Mouse (Mus musculus) spleen, postnatal 14 days (tissue): ENCODE results near the gene Spr.
"Not testable (repeated sequence)": the region's sequence is repeated elsewhere in the genome, so short reads cannot be mapped to it uniquely, and the experiment has no call there.

Experiments
- DNase-seq, 2 experiments: peaks; one replicate each; pipeline ENCODE4 v3.0.0; 2021 to 2022; ENCODE audit warnings: low spot score in 2 of 2

The Spr gene

DNA sequence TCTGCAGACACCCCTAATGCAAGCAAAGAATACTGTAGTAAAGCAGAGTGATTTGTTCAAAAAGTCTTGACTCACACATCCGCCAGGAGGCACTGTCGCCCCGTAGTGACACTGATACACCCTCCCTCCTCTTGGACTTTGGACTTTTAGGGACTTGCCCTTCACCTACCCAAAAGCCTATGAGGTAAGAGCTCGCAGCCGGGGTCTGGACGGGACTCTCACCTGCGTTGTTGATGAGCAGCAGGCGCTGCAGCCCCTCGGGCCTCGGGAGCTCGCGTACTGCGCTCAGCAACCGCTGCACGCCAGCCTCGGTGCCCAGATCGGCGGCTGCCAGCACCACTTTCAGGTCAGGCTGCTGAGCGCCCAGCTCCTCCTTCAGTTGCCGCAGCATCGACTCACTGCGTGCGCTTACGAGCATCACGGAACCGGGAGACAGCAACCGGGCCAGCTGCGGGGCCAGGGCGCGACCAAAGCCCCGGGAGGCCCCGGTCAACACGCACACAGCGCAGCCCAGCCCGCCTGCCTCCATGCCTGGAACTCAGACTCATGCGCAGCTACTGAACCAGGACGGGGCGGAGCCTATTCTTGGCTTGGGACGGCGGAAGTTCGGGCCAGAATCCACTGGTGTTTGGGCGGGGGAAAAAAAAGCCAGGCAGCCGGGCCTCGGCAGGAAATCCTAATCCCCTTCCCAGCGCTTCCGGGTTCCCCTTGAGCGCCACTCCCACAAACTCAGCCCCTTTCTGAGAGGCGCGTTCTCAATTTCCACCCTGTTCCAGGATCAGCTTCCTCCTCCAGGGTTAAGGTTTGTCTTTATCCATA is at the start of gene Spr:
Gene Spr, minus strand, starts transcription at position 550 of the 819 bp plus-strand sequence.
- DNase-seq: peak; percentile 53 to 66

- no peak for DNase-seq
Observed at GRCm38 (mm10) chr6:85186744-85187059, 49.1 kb upstream of the Spr start.

- no peak for DNase-seq
Observed at GRCm38 (mm10) chr6:85186033-85186743, 48.6 kb upstream of the Spr start.

GRCm38 (mm10) chr6:85183951-85184350 is 46.4 kb upstream of the Spr start:
- DNase-seq: no peak

GRCm38 (mm10) chr6:85180036-85180435 is 42.5 kb upstream of the Spr start:
- no peak for DNase-seq

DNA sequence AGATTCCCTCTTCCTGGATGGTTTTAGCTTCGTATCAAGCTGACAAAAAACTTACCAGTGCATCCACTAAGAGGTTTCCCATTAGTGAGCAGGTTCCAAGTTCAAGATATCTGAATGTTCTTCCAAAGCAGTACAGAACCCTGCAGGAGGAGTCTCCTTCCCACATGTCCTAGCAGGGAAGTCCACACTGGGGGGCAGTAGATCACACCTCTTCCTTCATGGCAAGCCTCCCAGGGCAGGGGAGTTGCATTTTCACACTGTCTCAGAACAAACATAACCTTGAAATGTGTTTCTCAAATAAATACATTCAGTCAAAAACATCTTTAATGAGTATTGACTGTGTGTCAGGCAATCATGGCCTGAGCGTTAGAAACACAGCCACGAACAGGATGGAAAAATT is 42.0 kb upstream of the Spr start:
- no peak for DNase-seq

DNA sequence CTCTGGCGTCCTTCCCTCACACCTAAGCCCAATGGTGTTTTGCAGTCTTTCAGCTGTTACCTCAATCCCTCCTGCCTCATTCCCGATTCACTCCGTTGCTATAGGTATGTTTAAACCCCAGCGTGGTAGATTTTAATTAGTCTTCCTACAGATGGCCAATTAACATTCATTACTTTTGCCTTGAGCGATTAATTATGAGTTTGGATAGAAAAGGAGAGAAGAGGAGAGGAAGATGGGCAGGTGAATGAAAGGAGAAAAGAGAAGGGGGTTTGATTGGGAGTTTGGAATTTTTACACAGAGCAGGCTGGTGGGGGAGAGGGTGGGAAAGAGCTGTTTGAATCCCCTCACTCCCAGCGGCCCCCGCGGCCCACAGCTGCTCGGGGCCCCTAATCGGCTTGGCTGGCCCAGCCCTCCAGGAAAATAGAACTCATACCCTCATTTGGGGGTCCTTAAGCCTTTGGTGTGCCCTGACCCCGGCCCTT is 27.9 kb upstream of the Spr start:
- no peak for DNase-seq

DNA sequence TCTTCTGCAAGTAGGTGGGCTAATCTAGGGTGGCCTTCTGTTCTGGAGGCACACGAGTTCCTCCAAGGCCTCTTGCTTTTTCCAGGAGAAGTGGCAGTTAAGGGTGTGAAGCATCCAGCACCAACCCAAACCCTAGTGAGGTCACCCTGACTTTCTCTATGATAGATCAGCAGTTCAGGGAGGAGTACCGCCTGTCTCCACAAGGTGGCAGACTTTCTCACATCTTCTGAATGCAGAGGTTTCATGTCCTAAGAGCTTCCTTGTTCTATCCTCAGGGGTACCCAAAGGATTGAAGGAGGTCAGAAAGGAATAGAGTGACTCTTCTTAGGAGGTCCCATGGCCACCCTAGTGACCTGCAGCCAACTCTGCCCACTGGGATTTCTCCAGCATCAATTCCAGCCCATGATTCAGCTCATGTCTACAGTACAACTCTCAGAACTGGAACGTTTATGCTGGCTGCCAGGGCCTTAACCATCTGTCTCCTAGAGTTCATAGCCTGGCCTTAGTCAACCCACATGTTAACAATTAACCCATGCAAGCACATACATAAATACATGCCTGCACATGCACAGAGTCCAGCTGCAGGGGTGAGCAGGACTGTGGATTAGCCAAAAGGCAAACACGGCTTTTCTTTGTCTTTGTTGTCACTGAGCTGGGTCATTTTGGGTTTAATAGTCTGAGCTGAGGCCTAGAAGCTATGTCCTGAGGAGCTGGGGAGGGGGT is 22.8 kb upstream of the Spr start:
- peak; percentile 20 to 55 for DNase-seq

DNA sequence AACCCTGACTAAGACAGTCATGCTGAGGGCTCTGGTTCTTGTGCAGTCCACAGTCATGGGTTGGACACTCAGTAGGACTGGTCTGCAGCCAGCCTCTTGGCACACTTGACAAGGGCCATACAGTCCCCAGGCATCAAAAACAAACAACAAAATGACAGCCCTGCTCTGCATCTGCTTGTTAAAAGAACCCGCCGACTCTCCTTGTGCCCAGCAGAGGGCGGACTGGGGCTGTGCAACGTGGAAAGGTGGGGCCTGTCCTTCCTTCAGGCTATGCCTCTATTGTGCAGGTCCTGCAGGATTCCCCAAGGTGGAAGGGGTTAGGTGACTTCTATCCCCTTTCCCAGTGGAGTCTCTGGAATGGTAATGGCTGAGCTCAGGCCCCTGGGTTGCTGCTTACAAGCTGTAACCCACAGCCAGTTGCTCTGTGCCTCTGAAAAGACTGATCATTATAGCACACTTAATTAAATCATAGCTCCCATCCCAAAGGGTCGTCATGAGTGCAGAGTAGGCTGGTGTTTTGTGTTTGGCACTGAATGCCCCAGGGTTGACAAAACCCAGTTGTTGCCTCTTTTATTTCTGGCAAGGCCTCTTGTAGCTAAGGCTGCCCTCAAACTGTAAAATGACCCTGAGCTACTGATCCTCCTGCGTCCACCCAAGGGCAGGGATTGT is 21.7 kb upstream of the Spr start:
- not testable (repeated sequence) for DNase-seq

- not testable (repeated sequence) for DNase-seq
Observed at GRCm38 (mm10) chr6:85158040-85158804, 20.7 kb upstream of the Spr start.

GRCm38 (mm10) chr6:85156551-85156950 is 19.0 kb upstream of the Spr start:
- not testable (repeated sequence) for DNase-seq

DNA sequence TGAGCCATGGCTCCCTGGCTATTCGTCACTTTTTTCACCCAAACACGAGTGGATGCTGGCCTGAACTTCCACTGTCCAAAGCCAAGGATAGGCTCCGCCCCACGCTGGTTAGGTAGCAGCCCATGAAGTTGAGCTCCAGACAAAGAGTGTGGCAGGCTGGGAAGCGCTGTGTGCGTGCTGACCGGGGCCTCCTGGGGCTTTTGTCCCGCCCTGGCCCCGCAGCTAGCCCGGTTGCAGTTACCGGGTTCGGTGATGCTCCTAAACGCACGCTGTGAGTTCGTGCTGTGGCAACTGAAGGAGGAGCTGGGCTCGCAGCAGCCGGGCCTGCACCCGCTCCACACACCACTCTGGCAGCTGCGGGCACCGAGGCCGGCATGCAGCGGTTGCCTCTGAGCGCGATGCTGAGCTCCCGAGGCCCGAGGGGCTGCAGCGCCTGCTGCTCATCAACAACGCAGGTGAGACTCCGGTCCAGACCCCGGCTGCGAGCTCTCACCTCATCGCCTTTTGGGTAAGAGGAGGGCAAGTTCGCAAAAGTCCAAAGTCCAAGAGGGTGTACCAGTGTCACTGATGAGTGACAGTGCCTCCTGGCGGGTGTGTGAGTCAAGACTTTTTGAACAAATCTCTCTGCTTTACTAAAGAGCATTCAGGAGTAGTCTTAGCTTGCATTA is 17.4 kb upstream of the Spr start:
- DNase-seq: no peak

DNA sequence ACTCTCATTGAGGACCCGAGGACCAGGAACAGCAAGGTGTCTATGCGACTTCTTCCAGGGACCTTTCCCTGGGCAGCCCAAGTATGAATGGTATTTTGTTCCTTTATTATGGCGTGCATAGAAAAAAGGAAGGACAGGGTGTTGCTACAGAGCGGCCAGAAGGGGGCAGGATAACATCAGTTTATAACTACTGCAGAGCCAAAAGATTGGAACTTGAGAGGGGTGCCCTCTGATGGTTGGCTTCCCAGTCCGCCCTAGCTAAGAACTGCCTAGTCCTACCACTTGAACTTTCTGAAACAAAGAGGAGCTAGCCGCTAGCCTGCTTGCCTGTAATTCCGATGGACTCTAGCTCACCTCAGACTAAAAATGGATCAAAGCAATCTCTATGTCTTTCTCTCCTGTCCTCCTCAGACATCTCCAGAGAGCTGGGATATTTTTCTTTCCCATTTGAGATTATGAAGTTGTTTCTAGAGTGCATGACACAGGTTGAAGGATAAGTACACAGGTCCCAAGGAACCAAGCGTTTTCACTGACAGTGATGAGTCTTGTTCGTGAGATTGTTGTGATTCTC is 16.5 kb upstream of the Spr start:
- DNase-seq: peak in 1 of 2 experiments; percentile 21

DNA sequence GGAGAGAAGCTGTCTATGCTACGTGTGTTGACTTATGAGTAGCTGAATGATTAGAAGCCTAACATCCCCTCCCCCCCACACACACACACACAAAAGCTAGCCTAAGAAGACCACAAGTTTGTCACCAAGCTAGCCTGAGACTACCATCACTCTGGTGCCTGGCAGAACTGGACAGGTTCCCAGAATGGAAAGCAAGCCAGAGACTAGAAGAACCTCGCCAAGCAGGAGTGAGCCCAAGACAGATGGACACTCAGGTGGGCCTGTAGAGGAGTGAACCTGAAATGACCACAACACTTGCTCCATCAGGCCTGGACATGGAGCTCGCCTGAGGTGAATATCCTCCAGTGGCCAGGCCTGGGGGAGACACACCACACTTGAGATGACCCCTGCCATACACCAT is 12.8 kb upstream of the Spr start:
- no peak for DNase-seq

- DNase-seq: no peak
Observed at GRCm38 (mm10) chr6:85147636-85148035, 10.1 kb upstream of the Spr start.

DNA sequence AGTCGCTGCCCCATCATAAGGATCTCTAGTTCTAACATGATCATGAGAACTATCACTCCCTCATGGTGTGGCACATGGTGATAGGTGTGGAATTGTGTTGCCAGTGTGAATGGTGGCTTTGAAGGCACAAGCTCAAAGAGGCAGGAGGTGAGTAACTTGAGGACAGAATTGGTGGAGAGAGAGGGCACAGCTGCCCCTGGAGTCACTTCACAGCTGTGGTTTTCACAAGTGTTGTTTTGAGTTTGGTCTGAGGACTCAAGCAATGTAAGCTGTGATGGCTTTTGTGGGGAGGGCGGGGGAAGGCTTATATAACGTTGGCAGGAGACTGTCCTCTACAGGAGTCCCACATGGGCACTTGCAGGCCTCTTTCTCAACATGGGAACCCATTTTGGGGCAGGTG is 6.9 kb upstream of the Spr start:
- DNase-seq: no peak

- not testable (repeated sequence) for DNase-seq
Observed at GRCm38 (mm10) chr6:85141013-85141412, 3.4 kb upstream of the Spr start.

GRCm38 (mm10) chr6:85139534-85139933 is 2.0 kb upstream of the Spr start:
- no peak for DNase-seq

DNA sequence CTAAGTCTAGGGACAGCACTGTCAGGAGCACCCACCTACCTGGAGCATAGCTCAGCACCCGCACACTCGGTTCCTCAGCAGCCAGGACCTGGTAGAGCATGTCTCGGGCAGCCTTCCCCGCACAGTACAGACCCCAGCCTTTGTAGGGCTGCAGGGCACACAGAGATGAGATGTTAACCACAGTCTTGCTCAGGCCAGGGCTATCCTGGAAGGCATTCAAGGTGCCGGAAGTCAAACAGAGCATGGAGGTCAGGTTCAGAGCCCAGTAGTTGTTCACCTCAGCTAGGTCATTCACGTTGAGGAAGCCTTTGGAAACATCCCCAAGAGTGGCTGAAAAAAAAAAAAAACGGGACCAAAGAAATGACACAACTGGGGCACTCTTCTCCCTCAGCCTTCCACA is 782 bp downstream of the Spr start:
- not testable (repeated sequence) for DNase-seq

DNA sequence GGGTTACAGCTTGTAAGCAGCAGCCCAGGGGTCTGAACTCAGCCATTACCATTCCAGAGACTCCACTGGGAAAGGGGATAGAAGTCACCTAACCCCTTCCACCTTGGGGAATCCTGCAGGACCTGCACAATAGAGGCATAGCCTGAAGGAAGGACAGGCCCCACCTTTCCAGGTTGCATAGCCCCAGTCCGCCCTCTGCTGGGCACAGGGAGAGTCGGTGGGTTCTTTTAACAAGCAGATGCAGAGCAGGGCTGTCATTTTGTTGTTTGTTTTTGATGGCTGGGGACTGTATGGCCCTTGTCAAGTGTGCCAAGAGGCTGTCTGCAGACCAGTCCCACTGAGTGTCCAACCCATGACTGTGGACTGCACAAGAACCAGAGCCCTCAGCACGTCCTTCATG is 4.8 kb downstream of the Spr start:
- not testable (repeated sequence) for DNase-seq
